Mouse (Mus musculus) lung, postnatal 4 days (tissue): ENCODE results near the gene Atxn1.

Experiments used
- DNase-seq, 2 experiments: peaks; one replicate each; pipeline ENCODE4 v3.0.0; 2021

The Atxn1 gene

DNA sequence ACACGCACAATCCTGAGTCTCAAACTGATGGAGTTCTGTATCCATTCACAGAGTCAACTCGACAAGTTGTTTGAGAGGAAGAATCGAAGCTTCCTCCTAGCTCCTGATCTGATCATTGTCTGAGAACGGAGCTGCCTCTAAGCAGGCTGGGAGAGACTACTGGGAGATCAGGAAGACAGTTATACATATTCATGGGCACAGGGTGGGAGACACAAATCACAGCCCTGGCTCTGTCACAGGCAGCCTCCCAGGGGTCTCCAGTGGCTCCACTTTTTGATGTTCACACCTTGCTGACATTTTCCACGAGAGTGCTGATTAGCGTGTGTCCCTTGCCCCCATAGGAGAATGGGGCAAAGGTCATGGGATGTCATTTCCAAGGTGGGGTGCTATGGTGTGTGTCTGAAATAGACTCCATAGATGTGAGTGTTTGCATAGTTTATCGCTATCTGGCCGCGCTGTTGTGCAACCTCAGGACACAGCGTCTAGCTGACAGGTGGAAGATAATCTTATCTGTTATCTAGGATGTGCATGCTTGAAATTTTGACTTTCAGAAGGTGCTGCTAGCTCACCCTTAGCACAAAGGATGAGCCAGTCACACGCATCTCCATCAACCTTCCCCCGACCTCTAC lies 105.6 kb downstream of the Atxn1 start:
- DNase-seq: no peak

DNA sequence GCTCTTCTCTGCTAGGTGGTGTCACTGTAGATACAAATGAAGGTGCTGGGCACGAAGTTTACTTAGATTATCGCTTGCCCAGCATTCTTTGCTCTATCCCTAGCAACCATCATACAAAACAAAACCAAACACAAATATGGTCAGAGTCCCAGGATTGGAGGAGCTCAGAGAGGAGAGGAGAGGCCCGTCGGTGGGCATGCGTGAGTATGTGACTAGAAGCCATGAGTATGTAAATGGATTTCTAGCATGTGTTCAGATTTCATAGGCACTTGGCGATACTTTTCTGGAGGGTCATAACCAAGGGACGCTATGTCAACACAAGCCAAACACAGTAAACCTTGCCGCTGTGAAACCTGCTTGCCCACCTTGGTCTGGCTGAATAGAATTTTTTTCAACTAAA lies 107.4 kb downstream of the Atxn1 start:
- peak in 1 of 2 experiments; percentile 52 for DNase-seq

DNA sequence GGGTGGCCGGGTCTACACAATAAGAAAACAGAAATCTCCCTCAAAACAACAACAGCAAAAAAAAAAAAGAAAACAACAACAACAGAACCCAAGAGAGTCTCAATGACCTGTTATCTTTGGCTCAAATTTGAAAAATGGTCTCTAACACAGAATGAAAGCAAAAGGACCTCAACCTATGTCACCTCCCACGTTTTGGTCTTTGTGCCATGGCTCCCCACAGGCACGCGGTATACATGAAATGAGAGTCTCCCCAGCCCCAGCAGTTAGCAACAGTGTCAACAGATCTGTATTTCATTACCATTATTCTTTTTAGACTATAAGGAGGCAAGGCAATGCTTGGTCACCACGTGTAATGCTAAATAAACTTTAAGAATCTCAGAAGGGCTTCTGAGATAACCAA lies 110.3 kb downstream of the Atxn1 start:
- DNase-seq: no peak

DNA sequence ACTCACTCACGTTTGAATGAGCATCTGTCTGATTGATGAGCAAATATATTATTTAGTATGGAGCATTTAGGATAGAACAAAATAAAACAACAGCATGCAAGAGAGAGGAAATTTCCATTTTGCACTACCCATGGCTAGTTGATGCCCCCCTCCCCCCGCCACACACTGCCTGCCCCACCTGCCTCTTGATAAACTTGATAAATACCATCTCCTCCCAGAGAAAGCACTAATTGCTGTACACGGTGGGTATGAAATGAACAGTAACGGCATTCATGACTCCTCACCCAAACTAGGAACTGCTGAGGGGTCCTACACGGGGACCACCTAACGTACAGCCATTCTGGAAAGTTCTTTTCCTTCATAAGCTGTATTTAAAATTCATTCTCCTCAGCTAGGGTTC lies 111.1 kb downstream of the Atxn1 start:
- DNase-seq: no peak

DNA sequence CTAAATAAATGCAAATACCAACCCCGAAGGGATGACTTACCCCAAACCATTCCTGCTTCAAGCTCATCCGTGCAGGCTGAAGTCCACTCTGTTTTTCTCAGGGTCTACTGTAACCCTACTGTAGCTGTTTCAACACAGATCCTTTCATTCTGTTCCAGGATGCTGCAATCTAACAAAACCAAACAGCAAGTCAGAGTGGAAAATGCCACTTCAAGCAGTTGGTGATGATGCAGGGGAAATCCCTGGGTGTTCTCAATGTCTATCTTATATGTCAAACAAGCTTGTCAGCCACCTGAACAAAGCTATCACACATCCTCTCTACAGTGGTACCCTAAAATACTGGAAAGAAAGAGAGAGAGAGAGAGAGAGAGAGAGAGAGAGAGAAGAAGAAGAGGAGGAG lies 112.5 kb downstream of the Atxn1 start:
- DNase-seq: no peak

DNA sequence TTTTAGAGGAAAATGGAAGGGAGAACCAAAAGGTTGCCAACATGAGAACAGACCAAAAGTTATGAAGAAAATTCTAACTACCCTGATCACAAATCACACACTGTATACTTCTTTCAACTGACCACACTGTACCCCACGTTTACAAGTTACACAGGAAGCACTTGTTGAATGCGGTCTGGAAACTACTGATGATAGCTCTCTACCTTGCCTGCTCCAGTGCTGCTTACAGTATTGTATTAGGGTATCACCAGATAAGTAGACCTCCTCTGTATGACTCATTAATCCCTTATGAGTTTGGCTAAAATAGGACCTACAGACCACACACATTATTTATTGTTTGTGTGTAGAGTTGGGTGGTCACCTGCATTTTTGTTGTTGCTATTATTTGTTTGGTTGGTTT lies 113.1 kb downstream of the Atxn1 start:
- DNase-seq: no peak

DNA sequence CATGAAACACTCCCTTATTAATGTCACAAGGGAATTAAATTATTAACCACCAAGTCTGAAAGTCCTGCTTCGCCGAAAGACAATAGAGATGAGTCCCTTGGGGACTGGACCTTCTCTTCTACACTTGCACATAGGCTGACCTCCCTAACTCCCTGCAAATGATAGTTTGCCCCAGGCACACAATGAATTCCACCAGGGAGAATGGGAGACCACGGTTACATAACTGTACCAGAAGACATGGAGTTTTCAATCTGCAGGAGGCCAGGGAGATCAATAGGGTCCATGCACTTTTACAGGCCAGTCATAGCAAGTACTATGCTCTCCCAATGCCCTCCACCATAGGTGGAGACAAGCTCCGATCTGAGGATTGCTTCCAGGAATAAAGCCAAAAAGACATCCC lies 113.7 kb downstream of the Atxn1 start:
- DNase-seq: no peak

DNA sequence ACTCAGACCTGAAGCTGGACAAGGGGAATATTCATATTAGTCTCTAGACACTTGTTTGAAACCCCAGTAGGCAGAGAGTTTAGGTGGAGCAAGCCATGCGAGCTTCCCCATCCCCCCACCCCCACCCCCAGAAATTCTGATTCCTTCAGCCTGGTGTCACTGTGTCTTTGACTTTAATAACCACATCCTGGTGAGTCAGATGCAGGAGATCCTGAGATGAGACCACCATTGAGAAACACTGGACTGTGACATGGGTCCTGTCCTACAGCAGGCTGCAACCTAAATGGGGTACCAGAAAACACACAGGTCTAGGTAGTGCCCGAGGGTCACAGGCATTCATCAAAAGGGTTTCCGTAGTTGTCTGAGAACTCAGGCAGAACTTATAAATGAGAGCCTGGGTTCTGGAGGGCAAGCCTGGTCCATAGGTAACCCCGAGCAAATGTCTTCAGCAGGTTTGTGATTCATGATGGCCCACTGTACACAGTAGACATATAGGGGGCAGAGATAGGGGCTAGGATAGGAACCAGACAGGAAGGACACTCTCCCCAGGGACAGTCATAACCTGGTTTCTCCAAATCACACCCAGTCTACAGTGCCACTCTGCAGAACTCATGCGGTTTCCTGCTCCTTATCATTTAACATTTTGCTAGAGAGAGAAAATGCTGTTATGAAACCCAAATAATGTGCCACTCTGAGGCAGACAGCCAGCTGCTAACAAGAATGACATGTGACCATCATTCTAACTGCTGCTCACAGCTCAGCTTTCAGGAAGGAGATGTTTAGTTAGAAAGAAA lies 114.4 kb downstream of the Atxn1 start:
- no peak for DNase-seq

DNA sequence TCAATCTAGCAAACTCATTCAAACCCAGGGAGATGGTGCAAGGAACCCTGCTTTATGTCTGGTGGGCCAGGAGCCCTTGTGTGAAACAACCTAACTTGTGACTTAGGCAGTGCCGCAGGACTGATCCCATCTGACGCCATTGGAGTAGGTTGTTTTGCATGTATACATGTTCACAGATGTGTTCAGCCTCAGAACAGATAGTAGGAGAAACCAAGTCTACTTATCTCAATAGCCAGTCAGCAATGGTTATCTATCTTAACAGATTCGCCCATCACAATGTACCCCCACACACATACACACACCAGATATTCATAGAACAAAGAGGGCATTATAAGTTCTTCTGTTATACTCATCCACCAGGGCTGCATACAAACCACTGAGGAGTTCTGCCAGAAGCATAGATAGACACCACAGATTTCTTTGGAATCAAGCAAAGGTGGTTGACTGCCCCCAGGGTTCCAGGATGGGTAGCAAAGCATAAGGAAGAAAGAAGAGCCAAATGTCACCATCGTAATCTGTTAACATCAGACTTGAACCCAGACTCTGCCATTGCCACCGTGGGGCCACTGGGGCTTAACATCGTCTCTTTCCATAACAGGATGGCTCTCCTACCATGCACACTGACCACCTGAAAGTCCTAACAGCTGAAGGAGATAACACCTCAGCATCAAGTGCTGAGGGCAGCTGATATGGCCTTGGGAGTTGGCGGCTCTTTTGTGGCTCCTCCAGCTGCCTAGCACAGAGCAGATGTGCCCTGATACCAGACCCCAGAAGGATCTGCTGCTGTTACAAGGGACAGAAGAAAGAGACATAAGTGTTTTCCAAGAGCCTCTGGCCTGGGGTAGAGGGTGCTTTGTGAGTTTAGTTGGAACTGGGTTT lies 115.4 kb downstream of the Atxn1 start:
- DNase-seq: no peak

DNA sequence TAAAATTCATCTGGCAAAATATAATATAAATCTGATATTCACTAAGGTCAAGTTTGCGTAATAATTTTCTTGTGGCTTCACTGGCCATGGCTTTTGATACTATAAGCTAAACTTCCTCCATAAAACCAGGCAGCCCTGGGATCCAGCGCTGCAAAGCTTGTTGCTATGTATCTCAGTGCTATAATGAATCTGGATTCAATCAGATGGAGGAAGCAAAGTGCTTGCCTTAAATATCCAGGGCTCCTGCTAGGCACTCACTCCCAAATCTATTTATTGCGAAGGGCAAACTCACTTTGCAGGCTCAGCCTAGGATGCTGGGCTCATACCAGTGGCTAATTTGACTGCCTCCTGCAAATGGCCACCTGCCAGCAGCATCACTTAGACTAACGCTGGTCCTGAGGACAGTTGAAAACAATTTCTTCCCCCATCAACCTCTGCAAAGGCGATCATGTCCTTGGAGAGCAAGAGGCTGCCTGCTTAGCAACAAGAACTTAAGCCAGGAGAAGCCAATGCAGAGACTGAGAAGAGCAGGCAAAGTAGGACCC lies 122.2 kb downstream of the Atxn1 start:
- no peak for DNase-seq

DNA sequence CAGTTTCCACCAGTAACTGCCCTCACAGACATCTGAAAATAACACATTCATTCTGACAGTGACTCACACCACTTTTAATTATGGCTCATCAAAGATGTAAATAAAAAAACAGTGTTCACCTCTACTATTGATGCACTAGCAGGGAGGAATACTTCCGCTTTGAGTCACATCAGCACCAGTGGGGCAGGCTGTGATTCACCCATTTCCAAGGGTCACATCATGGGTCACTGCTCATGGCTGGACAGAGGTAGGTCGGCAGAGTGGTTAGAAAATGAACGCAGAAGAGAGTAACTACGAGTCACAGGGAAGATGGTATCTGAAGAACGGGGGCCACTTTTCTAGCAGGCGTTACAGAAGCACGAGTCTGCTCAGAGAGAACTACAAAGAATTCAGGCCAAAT lies 124.9 kb downstream of the Atxn1 start:
- no peak for DNase-seq

DNA sequence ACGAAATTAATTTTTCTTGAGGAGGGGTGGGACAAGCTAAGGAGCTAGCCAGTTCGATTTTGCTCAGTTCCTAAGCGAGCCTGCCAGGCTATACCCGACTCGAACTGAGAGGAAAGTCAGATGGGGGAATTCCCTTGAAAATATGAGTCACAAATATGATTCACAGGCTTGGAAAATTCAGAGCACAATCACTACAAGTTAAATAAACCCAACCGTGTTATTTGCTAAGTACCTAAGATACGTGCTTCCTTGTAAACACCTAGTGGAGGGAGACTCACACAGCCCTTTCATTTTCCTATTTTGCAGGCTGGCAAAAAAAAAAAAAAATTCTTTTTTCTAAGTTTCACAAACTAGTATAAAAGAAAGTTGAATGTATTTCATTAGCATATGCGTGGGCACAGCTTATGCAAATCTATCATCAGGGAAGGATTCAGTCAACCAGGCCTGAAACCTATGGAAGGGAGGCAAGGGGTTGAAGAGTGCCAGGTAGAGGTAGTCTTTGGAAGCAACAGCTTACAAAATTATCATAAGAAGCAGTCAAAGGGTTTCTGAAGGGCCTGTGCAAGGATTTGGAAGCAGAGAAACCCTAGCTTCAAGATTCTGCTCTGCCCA lies 127.1 kb downstream of the Atxn1 start:
- DNase-seq: no peak

DNA sequence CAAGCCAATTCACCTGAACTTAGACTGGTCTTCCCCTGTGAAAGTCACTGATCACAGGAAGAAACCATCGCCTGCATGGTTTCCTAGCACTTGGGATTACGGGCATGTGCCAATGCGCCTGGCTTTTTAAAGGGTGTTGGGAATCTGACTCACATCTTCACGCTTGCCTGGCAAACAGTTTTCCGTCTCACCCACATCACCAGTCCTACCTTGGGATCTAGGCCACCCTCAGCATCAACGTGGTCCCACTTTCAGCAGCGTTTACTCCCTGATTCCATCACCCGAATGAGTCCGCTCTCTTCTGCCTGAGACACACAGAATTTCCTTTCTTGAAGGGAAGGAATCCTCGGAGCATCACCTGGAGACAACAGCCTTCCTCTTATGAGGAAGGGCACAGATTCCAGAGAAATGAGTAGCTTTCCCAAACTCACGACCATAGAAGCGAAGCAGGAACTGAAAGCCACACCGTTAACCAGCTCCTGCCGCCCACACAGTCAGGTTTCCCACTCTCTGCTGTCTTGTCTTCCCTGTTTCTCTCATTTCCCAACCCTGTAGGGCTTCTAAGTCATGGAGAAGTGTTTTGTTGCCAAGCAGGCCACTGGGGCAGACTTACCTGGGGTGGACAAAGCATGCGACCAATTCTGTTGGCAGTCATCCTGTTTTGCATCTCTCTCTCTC lies 128.3 kb downstream of the Atxn1 start:
- no peak for DNase-seq

DNA sequence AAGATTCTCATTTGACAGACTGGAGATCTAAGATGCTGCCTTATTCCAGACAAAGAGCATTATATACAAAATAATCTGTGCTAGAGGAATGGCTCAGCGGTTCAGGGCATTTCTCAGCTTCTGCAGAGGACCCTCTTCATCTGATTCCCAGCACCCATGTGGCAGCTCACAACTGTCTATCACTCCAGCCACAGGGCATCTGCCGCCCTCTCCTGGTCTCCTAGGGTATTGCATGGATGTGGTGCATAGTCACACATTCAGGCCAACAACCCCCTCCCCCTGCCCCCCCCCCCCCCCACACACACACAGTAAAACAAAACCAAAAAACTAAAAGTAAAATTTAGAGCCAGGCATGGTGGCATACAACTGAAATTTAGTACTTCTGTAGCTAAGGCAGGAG lies 130.5 kb downstream of the Atxn1 start:
- no peak for DNase-seq

DNA sequence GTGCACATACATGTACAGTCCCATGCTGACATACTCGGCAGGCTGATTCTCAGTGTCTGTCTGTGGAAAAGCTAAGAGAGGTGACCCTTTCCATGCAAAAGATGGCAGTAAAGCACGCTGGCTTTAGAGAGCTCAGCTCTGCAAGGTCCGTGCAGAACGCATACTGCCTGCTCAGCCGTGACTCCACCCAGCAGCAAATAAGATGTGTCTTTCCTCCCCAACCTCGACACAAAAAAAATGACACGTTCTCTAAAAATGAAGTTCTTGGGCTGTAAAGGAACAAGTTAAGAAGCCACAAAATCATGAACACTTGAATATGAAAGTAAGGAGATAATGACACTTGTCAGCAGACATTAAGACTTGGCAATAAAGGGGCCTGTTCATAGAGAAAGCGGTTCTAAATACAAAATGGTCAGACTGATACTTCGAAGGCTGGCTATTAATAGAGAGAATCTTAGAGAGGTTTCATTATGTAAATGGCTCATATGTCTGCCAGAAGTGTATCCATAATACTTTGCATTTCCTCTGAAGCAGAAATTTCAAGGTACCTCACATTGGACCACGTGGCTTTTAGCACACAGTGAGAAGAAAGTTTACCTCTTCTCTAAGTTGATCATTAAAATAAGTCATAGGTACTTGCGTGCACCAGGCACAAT lies 132.0 kb downstream of the Atxn1 start:
- no peak for DNase-seq

DNA sequence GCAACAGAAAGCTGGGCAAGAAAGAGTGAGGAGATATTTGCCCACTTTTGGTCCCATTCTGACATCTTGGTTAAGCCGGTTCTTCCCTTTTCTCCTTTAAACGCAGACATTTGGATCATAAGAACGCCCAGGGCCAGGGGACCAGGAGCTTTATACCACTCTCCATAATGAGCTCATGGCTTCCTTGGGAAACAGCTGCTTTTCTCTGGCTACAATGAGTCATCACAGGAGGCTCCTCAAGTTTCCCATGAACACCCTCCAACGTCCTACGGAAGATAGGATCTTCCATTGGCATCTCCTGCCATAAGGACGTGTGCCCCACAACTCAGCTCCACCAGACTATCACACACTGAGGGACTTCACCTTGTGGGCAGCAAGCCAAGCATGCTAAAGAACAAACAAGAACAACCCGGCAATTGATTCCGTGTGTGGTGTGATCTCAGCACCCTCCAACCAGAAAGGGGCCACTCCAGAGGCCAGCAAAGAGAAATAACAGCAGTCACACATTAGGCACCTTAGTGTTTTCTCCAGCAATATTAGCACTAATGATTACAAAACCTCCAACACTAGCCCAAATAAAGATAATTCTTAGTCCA lies 135.4 kb downstream of the Atxn1 start:
- DNase-seq: no peak

DNA sequence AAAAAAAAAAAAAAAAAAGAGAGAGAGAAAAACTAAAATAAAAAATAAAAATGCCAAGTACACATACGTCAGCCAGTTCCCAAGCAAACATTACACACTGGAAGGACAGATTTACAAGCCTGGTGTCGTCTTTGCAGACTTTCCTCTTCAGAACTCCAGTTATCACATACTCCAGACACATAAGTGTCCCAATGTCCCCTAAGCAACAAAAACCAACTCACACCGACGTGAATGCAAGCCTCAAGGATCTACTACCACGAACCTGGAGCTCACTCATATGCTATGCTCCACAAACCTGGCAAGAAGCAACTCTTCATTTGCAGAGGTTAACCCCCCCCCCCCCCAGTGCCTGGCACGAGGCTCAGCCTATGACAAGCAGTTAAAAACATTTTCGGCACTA lies 136.8 kb downstream of the Atxn1 start:
- no peak for DNase-seq

DNA sequence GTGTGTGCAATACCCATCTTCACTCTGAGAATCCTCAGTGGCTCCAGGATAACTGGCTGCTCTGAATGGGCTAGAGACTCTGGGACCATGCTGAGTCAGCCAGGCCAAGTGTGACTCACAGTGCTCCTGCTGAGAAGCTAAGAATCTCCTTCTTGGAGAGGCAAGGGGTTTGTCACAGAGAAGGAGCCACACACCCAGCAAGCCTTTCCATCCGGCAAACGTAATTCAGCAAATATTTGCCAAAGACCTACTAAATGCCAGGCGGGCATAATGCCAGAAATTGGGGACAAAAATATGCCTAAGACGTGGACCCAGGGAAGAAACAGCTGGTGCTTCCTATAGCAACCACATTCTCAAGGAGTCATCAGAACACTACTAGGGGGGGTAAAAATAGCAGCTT lies 137.2 kb downstream of the Atxn1 start:
- peak; percentile 48 to 49 for DNase-seq

DNA sequence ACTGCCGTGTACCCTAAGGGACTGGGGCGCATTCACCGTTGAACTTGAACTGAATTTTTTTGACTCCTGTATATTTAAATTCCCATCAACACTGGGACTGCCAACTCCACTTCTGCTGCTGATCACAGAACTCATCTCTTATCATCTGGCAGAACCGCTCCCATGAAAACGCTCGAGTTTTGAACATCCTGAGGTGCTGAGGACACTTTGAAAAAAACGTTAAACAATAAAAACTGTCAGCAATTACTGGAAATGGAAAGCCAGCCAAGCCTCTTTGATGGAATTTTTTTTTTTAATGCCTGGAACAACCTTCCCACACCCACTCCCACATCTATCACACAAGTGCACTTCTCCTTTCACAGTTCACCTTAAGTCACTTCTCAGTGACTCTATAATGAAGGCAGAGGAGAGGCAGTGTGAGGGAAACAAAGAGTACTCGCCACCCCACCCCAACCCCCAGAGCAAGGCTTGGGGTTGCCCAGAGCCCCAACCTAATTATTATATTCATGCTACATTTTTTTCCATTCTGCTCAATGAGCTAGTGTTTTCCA lies 137.7 kb downstream of the Atxn1 start:
- no peak for DNase-seq

DNA sequence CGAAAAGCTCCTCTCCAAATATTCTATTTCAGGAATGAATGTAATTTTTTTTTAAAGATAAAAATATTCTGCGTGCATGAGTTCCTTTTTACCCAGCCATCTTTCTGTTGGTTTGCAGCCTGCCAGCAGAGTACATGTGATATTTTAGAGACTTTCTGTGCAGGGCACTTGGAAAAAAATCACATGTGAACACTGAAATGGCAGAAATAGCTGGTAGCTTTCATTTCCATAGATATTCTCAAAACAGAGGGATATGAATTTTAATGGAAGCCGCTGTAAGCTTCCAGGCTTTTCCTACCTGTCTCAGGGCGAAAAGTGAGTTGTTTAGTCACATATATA lies 142.3 kb downstream of the Atxn1 start:
- no peak for DNase-seq

DNA sequence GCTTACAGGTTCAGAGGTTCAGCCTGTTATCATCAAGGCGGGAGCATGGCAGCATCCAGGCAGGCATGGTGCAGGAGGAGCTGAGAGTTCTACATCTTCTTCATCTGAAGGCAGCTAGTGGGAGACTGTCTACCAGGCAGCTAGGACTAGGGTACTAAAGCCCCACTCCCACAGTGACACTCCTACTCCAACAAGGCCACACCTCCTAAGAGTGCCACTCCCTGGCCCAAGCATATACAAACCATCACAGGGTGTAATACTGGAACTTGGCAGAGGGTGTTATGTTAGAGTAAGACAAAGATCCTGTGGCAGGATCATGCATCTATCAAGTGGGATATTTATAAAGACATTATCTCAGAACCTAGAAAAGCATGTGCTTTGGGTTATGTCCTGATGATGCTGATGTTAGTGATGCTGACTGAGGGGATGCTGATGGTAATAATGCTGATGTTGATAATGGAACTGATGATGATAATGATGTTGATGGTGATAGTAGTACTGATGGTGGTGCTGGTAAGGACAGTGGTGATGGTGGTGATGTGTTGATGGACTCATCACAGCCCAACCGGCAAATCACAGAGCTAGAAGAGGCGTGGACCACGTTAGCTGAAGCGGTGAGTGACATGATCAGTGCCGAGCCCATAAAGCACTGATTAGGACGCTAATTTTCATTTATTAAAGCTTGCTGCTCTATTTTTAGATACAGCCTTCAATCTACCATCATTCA lies 142.9 kb downstream of the Atxn1 start:
- no peak for DNase-seq
